ENCODE assay signal across 17 mouse cellular contexts in genomic region chr11:95597741-95598140, GRCm38 (mm10). TPM values are rescaled to one million over a fixed set of nuclear protein-coding genes. Genes with fewer than 3 reads are reported as not detected.
A peak's percentile ranks its signal among the peaks of the same experiment; 100 is the strongest.
DNase-seq lines count a peak whose midpoint lies in the region; ATAC-seq lines count a peak whose summit lies in the region.
"Had no signal": no experiment of that assay in that cellular context is flagged by ENCODE, and none has a peak within 500 bp of the region (broad histone marks: within the 10 kb centered on the region; RNA-seq: fewer than 3 reads in every experiment).

No protein-coding gene starts in this region.

- peak; percentile 80 for DNase-seq in midbrain, embryonic 11.5 days (ENCODE audit: low spot score, missing footprints)
- no peak for DNase-seq in limb, embryonic 11.5 days (ENCODE audit: low spot score)
- DNase-seq in gastrocnemius, postnatal 14 days, result no peak
- DNase-seq in right cerebral cortex, adult 18-20 months, result no peak
- no peak for DNase-seq in heart, adult 9 months (ENCODE audit: low spot score in 2 of 2)
- DNase-seq: adrenal gland, postnatal 36 days; cerebellum, adult 9-10 months; embryo, embryonic 11 days; gastrocnemius, postnatal 10 days; heart, postnatal 14 days; layer of hippocampus, adult 9-11 months; lung, adult 18-20 months; thymus, postnatal 4 days had no signal

- H3K9ac ChIP-seq in midbrain, embryonic 11.5 days (ENCODE audit: low read length), result no peak overlapping the region
- no peak overlapping the region for H3K9ac ChIP-seq in midbrain, embryonic 15.5 days
- H3K9ac ChIP-seq in forebrain, embryonic 15.5 days (replicated peaks), result no peak overlapping the region
- no peak overlapping the region for H3K9ac ChIP-seq in limb, embryonic 11.5 days (ENCODE audit: low read length)
- H3K9ac ChIP-seq: intestine, embryonic 15.5 days had no signal

- ATAC-seq in midbrain, embryonic 11.5 days (ENCODE audit: low FRiP score), result no peak
- ATAC-seq in midbrain, embryonic 15.5 days (replicated peaks), result no peak
- ATAC-seq in forebrain, embryonic 15.5 days (replicated peaks), result no peak
- no peak for ATAC-seq in limb, embryonic 11.5 days (ENCODE audit: insufficient number of reproducible peaks, low FRiP score, low TSS enrichment, low read depth)
- ATAC-seq: intestine, embryonic 15.5 days had no signal

- H3K36me3 ChIP-seq in midbrain, embryonic 11.5 days (ENCODE audit: control insufficient read depth, insufficient read depth, low read length), result no peaks in the 10 kb centered on the region
- no peaks in the 10 kb centered on the region for H3K36me3 ChIP-seq in midbrain, embryonic 15.5 days (replicated peaks)
- H3K36me3 ChIP-seq in forebrain, embryonic 15.5 days, result no peaks in the 10 kb centered on the region
- H3K36me3 ChIP-seq in limb, embryonic 11.5 days (ENCODE audit: control insufficient read depth, insufficient read depth, low read length), result no peaks in the 10 kb centered on the region
- H3K36me3 ChIP-seq: intestine, embryonic 15.5 days had no signal

- WGBS in midbrain, embryonic 11.5 days, result 24% methylated on average over 13 of the region's 13 CpGs
- WGBS in midbrain, embryonic 15.5 days, result 33% methylated on average over 13 of the region's 13 CpGs
- 11% methylated on average over 13 of the region's 13 CpGs for WGBS in forebrain, embryonic 15.5 days
- WGBS in limb, embryonic 11.5 days, result 26% methylated on average over 13 of the region's 13 CpGs

- peaks cover 27% of the 10 kb centered on the region for H3K27me3 ChIP-seq in midbrain, embryonic 11.5 days (ENCODE audit: control insufficient read depth, insufficient read depth, low read length)
- H3K27me3 ChIP-seq in midbrain, embryonic 15.5 days (replicated peaks), result peaks cover 28% of the 10 kb centered on the region
- H3K27me3 ChIP-seq in forebrain, embryonic 15.5 days, result peaks cover 12% of the 10 kb centered on the region; the same call in 1 of the 2 replicates
- peaks cover 9% of the 10 kb centered on the region; the same call in 1 of the 2 replicates for H3K27me3 ChIP-seq in limb, embryonic 11.5 days (ENCODE audit: control insufficient read depth, insufficient read depth, low read length)

- intact Hi-C loops in gastrocnemius, postnatal 14 days (cut with DNase I; ENCODE audit: low total_unique reads), result no loop called here

- no peak overlapping the region for H3K27ac ChIP-seq in midbrain, embryonic 11.5 days (ENCODE audit: low read depth, low read length)
- no peak overlapping the region for H3K27ac ChIP-seq in midbrain, embryonic 15.5 days
- H3K27ac ChIP-seq in forebrain, embryonic 15.5 days (replicated peaks), result no peak overlapping the region
- no peak overlapping the region for H3K27ac ChIP-seq in limb, embryonic 11.5 days (replicated peaks; ENCODE audit: low read depth, low read length)
- H3K27ac ChIP-seq: intestine, embryonic 15.5 days had no signal

- no peak overlapping the region for H3K4me2 ChIP-seq in midbrain, embryonic 11.5 days
- H3K4me2 ChIP-seq in midbrain, embryonic 15.5 days, result no peak overlapping the region
- H3K4me2 ChIP-seq in forebrain, embryonic 15.5 days (replicated peaks), result peak overlapping the region; percentile 11
- peak overlapping the region; percentile 14; the same call in 1 of the 2 replicates for H3K4me2 ChIP-seq in limb, embryonic 11.5 days (ENCODE audit: low read depth, severe bottlenecking)
- H3K4me2 ChIP-seq: intestine, embryonic 15.5 days had no signal

- peaks cover 18% of the 10 kb centered on the region for H3K4me1 ChIP-seq in midbrain, embryonic 11.5 days (ENCODE audit: control insufficient read depth, insufficient read depth, low read length)
- peaks cover 19% of the 10 kb centered on the region for H3K4me1 ChIP-seq in midbrain, embryonic 15.5 days
- H3K4me1 ChIP-seq in forebrain, embryonic 15.5 days, result peaks cover 23% of the 10 kb centered on the region
- peaks cover 38% of the 10 kb centered on the region for H3K4me1 ChIP-seq in limb, embryonic 11.5 days (ENCODE audit: control insufficient read depth, insufficient read depth, low read length)

- no peak overlapping the region for H3K4me3 ChIP-seq in midbrain, embryonic 11.5 days (ENCODE audit: low read depth, low read length)
- H3K4me3 ChIP-seq in midbrain, embryonic 15.5 days, result no peak overlapping the region
- no peak overlapping the region for H3K4me3 ChIP-seq in forebrain, embryonic 15.5 days
- no peak overlapping the region for H3K4me3 ChIP-seq in limb, embryonic 11.5 days (ENCODE audit: low read depth, low read length)
- H3K4me3 ChIP-seq: intestine, embryonic 15.5 days had no signal

- H3K9me3 ChIP-seq in midbrain, embryonic 11.5 days (ENCODE audit: control insufficient read depth, low read length), result no peaks in the 10 kb centered on the region
- no peaks in the 10 kb centered on the region for H3K9me3 ChIP-seq in midbrain, embryonic 15.5 days
- H3K9me3 ChIP-seq in forebrain, embryonic 15.5 days, result no peaks in the 10 kb centered on the region
- H3K9me3 ChIP-seq in limb, embryonic 11.5 days (ENCODE audit: control insufficient read depth, low read length), result no peaks in the 10 kb centered on the region
- H3K9me3 ChIP-seq: intestine, embryonic 15.5 days had no signal

RNA-seq across cellular contexts. Expression of gene Ngfr, which starts 10.2 kb away (rescaled TPM):
- polyA plus RNA-seq in midbrain, embryonic 11.5 days (2014; fragmentation: Nextera tagmentation; extraction: Ambion mirVana), result 14.2 and 14.6 TPM in 2 replicates
- polyA plus RNA-seq in midbrain, embryonic 15.5 days (2015; fragmentation: Nextera tagmentation; extraction: Ambion mirVana), result 14.0 and 15.4 TPM in 2 replicates
- polyA plus RNA-seq in forebrain, embryonic 15.5 days (2015; fragmentation: Nextera tagmentation; extraction: Ambion mirVana), result 6.1 and 7.9 TPM in 2 replicates
- 12.4 and 13.4 TPM in 2 replicates for polyA plus RNA-seq in limb, embryonic 11.5 days (2014; fragmentation: Nextera tagmentation; extraction: Ambion mirVana)
- 1 to 10 TPM; 1.5 to 4.3 TPM for total RNA-seq in gastrocnemius, postnatal 14 days (2021)
- total RNA-seq: megakaryocyte-erythroid progenitor cell, adult 5-6 weeks had no signal

Comparison
In these comparisons a context has a peak if more than half of its experiments do, and no peak if none do; other contexts are left out.
1. H3K4me2 ChIP-seq: peak in forebrain, embryonic 15.5 days (single experiment) and limb, embryonic 11.5 days (single experiment); none in midbrain, embryonic 11.5 days (single experiment) and midbrain, embryonic 15.5 days (single experiment).